Mouse (Mus musculus) ES-E14 (cell line): ENCODE results near the gene Fyn. TPM values are rescaled to one million over a fixed set of nuclear protein-coding genes. Genes with fewer than 3 reads are reported as not detected.

ENCODE experiments used
- DNase-seq: peaks from one replicate; pipeline ENCODE4 v3.0.0-alpha.2; 2013; ENCODE audit warnings: low read depth, low spot score
- H3K27ac ChIP-seq: 2 replicates; pipeline ENCODE4 v1.5.1; 2012; ENCODE audit warnings: low read depth, mild to moderate bottlenecking, low read length, moderate library complexity, mixed read lengths; ENCODE audit not compliant: poor library complexity, insufficient read depth, severe bottlenecking
- H3K36me3 ChIP-seq: 2 replicates; pipeline ENCODE4 v1.6.1; 2012; ENCODE audit warnings: mild to moderate bottlenecking, low read length, moderate library complexity, mixed read lengths; ENCODE audit not compliant: control insufficient read depth, poor library complexity, insufficient read depth, severe bottlenecking
- H3K4me1 ChIP-seq, 2 experiments: fragments of 150-350 bp in 1 of 2; sonication (generic) in 1 of 2; 2 replicates each; pipeline ENCODE4 v1.6.1; 2012; ENCODE audit warnings: low read length in 2 of 2, mild to moderate bottlenecking in 1 of 2, mixed read lengths in 1 of 2; ENCODE audit not compliant: control insufficient read depth in 2 of 2, insufficient read depth in 2 of 2, poor library complexity in 1 of 2
- H3K4me3 ChIP-seq, 2 experiments: fragments of 150-350 bp in 1 of 2; sonication (generic) in 1 of 2; 2 replicates each; pipeline ENCODE4 v1.5.1; 2012; ENCODE audit warnings: low read length in 2 of 2, low read depth in 1 of 2, mild to moderate bottlenecking in 1 of 2, mixed read lengths in 1 of 2; ENCODE audit not compliant: insufficient read depth in 1 of 2, poor library complexity in 1 of 2, severe bottlenecking in 1 of 2
- H3K9ac ChIP-seq: 2 replicates; pipeline ENCODE4 v1.6.1; 2012; ENCODE audit warnings: low read depth, mild to moderate bottlenecking, low read length, mixed read lengths; ENCODE audit not compliant: poor library complexity, insufficient read depth, severe bottlenecking
- H3K9me3 ChIP-seq: fragments of 150-350 bp; sonication (generic); 2 replicates; pipeline ENCODE4 v1.6.1; 2012; ENCODE audit warnings: low read depth, mild to moderate bottlenecking, low read length; ENCODE audit not compliant: control insufficient read depth, insufficient read depth
- CHD2 ChIP-seq: IDR thresholded peaks from 2 replicates; pipeline ENCODE4 v1.6.1; 2014; ENCODE audit warnings: mild to moderate bottlenecking, low read depth, low read length, inconsistent platforms
- HCFC1 ChIP-seq: IDR thresholded peaks from 2 replicates; pipeline ENCODE4 v1.6.1; 2012; ENCODE audit warnings: low read length, inconsistent platforms, borderline replicate concordance; ENCODE audit not compliant: insufficient read depth
- MAFK ChIP-seq: IDR thresholded peaks from 2 replicates; pipeline ENCODE4 v1.6.1; 2014; ENCODE audit warnings: mild to moderate bottlenecking, low read depth, low read length, inconsistent platforms; ENCODE audit not compliant: insufficient read depth
- ZC3H11A ChIP-seq: IDR thresholded peaks from 2 replicates; pipeline ENCODE4 v1.6.1; 2012; ENCODE audit warnings: low read depth, mild to moderate bottlenecking, inconsistent platforms, low read length, borderline replicate concordance
- ZNF384 ChIP-seq: IDR thresholded peaks from 2 replicates; pipeline ENCODE4 v1.6.1; 2012; ENCODE audit warnings: low read depth, low read length, inconsistent platforms
- in situ Hi-C, 2 experiments: fragments of 600-800 bp; cut with MboI; formaldehyde crosslinking; loops; one replicate each; pipeline ENCODE4 v1.15.1; 2025; ENCODE audit warnings: low sequenced_read_pairs in 2 of 2, inconsistent platforms in 1 of 2; ENCODE audit not compliant: unreplicated experiment in 2 of 2
- total RNA-seq: library from RNA; depleted of rRNA; stranded (reverse); fragments of 300-350 nt; gene quantifications from 2 replicates; pipeline ENCODE4 v1.2.3, GENCODE M21; 2012

Gene Fyn
- total RNA-seq, 1 experiment = 14.6 TPM

GRCm38 (mm10) chr10:39572050-39572671, 203.5 kb downstream of the Fyn start:
- H3K9me3 ChIP-seq = no peaks in the 10 kb centered on the region
- TF ChIP-seq MAFK = no peak
- no peak for TF ChIP-seq ZC3H11A
- no peak for TF ChIP-seq ZNF384
- TF ChIP-seq CHD2 = no peak
- TF ChIP-seq HCFC1 = no peak
- H3K4me1 ChIP-seq = peaks cover 8 to 19% of the 10 kb centered on the region in 2 experiments
- no peaks in the 10 kb centered on the region for H3K36me3 ChIP-seq
- in situ Hi-C loops = no loop called here
- no peak overlapping the region for H3K27ac ChIP-seq
- no peak overlapping the region for H3K4me3 ChIP-seq
- no peak overlapping the region for H3K9ac ChIP-seq
- no peak for DNase-seq

GRCm38 (mm10) chr10:39572672-39573051, 204.0 kb downstream of the Fyn start:
- in situ Hi-C loops = no loop called here
- DNase-seq = no peak
- H3K9ac ChIP-seq = no peak overlapping the region
- peaks cover 8 to 19% of the 10 kb centered on the region in 2 experiments for H3K4me1 ChIP-seq
- H3K27ac ChIP-seq = no peak overlapping the region
- H3K9me3 ChIP-seq = no peaks in the 10 kb centered on the region
- no peak overlapping the region for H3K4me3 ChIP-seq
- TF ChIP-seq CHD2 = no peak
- TF ChIP-seq ZC3H11A = no peak
- no peak for TF ChIP-seq MAFK
- no peak for TF ChIP-seq HCFC1
- TF ChIP-seq ZNF384 = no peak
- no peaks in the 10 kb centered on the region for H3K36me3 ChIP-seq

GRCm38 (mm10) chr10:39576466-39576865, 207.8 kb downstream of the Fyn start:
- DNase-seq = no peak
- H3K9ac ChIP-seq = no peak overlapping the region
- no peak overlapping the region for H3K4me3 ChIP-seq
- H3K36me3 ChIP-seq = no peaks in the 10 kb centered on the region
- H3K9me3 ChIP-seq = no peaks in the 10 kb centered on the region
- no peak overlapping the region for H3K27ac ChIP-seq
- TF ChIP-seq MAFK (no peak), ZNF384 (no peak), CHD2 (no peak), ZC3H11A (no peak), HCFC1 (no peak)
- in situ Hi-C loops = no loop called here
- H3K4me1 ChIP-seq = peaks cover 8 to 19% of the 10 kb centered on the region in 2 experiments; a peak in 3 of 4 replicates

- TF ChIP-seq HCFC1 (no peak), ZNF384 (no peak), MAFK (no peak), CHD2 (no peak), ZC3H11A (no peak)
- in situ Hi-C loops = no loop called here
- DNase-seq = no peak
- Histone ChIP-seq H3K9ac (no peak overlapping the region), H3K4me3 (no peak overlapping the region), H3K27ac (no peak overlapping the region), H3K9me3 (no peaks in the 10 kb centered on the region), H3K4me1 (no peaks in the 10 kb centered on the region), H3K36me3 (no peaks in the 10 kb centered on the region)
Measured at GRCm38 (mm10) chr10:39580477-39580876, 211.8 kb downstream of the Fyn start.

- Histone ChIP-seq H3K27ac (no peak overlapping the region), H3K36me3 (no peaks in the 10 kb centered on the region), H3K4me1 (no peaks in the 10 kb centered on the region), H3K9me3 (no peaks in the 10 kb centered on the region), H3K9ac (no peak overlapping the region), H3K4me3 (no peak overlapping the region)
- in situ Hi-C loops = no loop called here
- no peak for TF ChIP-seq HCFC1
- TF ChIP-seq CHD2 = no peak
- no peak for TF ChIP-seq MAFK
- TF ChIP-seq ZC3H11A = no peak
- TF ChIP-seq ZNF384 = no peak
- DNase-seq = no peak
Measured at GRCm38 (mm10) chr10:39582385-39582784, 213.7 kb downstream of the Fyn start.
